Mouse (Mus musculus): ENCODE data around the gene Mtmr1. TPM values are rescaled to one million over a fixed set of nuclear protein-coding genes. Genes with fewer than 3 reads are reported as not detected.

Mtmr1 gene
- total RNA-seq, 1 experiment = 6.0 TPM

GRCm38 (mm10) chrX:71434448-71434847 is 69.9 kb downstream of the Mtmr1 start:
- no peak for TF ChIP-seq HCFC1 (IDR thresholded peaks at IDR 0.05; ENCODE audit: borderline replicate concordance, insufficient read depth, low read length)
- in situ Hi-C loops (cut with MboI; ENCODE audit: low sequenced_read_pairs in 2 of 2, unreplicated experiment in 2 of 2) = loop anchor here in 1 of 2 experiments (25.0 kb wide), 1 partner anchor 178 kb away; no protein-coding TSS in a partner anchor

GRCm38 (mm10) chrX:71434860-71435259 is 70.3 kb downstream of the Mtmr1 start:
- no peaks in the 10 kb centered on the region for H3K36me3 ChIP-seq (ENCODE audit: control insufficient read depth, insufficient read depth, low read length, poor library complexity, severe bottlenecking)
- H3K4me1 ChIP-seq (ENCODE audit: control insufficient read depth in 2 of 2, insufficient read depth in 2 of 2, low read length in 2 of 2, poor library complexity in 1 of 2) = no peaks in the 10 kb centered on the region
- H3K27ac ChIP-seq (ENCODE audit: insufficient read depth, low read depth, low read length, poor library complexity, severe bottlenecking) = no peak overlapping the region
- no peak overlapping the region for H3K9ac ChIP-seq (ENCODE audit: insufficient read depth, low read depth, low read length, poor library complexity, severe bottlenecking)
- no peak for DNase-seq (ENCODE audit: low read depth, low spot score)
- no peaks in the 10 kb centered on the region for H3K9me3 ChIP-seq (ENCODE audit: control insufficient read depth, insufficient read depth, low read depth, low read length)
- in situ Hi-C loops (cut with MboI; ENCODE audit: low sequenced_read_pairs in 2 of 2, unreplicated experiment in 2 of 2) = loop anchor here in 1 of 2 experiments (25.0 kb wide), 1 partner anchor 177 kb away; no protein-coding TSS in a partner anchor
- no peak for TF ChIP-seq HCFC1 (IDR thresholded peaks at IDR 0.05; ENCODE audit: borderline replicate concordance, insufficient read depth, low read length)
- TF ChIP-seq CHD2 (IDR thresholded peaks at IDR 0.05; ENCODE audit: low read depth, low read length) = no peak
- no peak for TF ChIP-seq MAFK (IDR thresholded peaks at IDR 0.05; ENCODE audit: insufficient read depth, low read depth, low read length)
- no peak for TF ChIP-seq ZNF384 (IDR thresholded peaks at IDR 0.05; ENCODE audit: low read depth, low read length)
- no peak for TF ChIP-seq ZC3H11A (IDR thresholded peaks at IDR 0.05; ENCODE audit: borderline replicate concordance, low read depth, low read length)
- H3K4me3 ChIP-seq (ENCODE audit: insufficient read depth in 1 of 2, low read depth in 1 of 2, low read length in 2 of 2, poor library complexity in 1 of 2, severe bottlenecking in 1 of 2) = no peak overlapping the region

More at GRCm38 (mm10) chrX:71434448-71434847, 69.9 kb downstream of the Mtmr1 start:
- no peaks in the 10 kb centered on the region for H3K4me1 ChIP-seq (ENCODE audit: control insufficient read depth in 2 of 2, insufficient read depth in 2 of 2, low read length in 2 of 2, poor library complexity in 1 of 2)
- no peaks in the 10 kb centered on the region for H3K9me3 ChIP-seq (ENCODE audit: control insufficient read depth, insufficient read depth, low read depth, low read length)
- H3K27ac ChIP-seq (ENCODE audit: insufficient read depth, low read depth, low read length, poor library complexity, severe bottlenecking) = no peak overlapping the region
- no peaks in the 10 kb centered on the region for H3K36me3 ChIP-seq (ENCODE audit: control insufficient read depth, insufficient read depth, low read length, poor library complexity, severe bottlenecking)
- no peak overlapping the region for H3K4me3 ChIP-seq (ENCODE audit: insufficient read depth in 1 of 2, low read depth in 1 of 2, low read length in 2 of 2, poor library complexity in 1 of 2, severe bottlenecking in 1 of 2)
- H3K9ac ChIP-seq (ENCODE audit: insufficient read depth, low read depth, low read length, poor library complexity, severe bottlenecking) = no peak overlapping the region
- DNase-seq (ENCODE audit: low read depth, low spot score) = no peak

GRCm38 (mm10) chrX:71435542-71435941 is 71.0 kb downstream of the Mtmr1 start:
- Histone ChIP-seq H3K27ac (ENCODE audit: insufficient read depth, low read depth, low read length, poor library complexity, severe bottlenecking) (no peak overlapping the region), H3K4me1 (ENCODE audit: control insufficient read depth in 2 of 2, insufficient read depth in 2 of 2, low read length in 2 of 2, poor library complexity in 1 of 2) (no peaks in the 10 kb centered on the region), H3K9ac (ENCODE audit: insufficient read depth, low read depth, low read length, poor library complexity, severe bottlenecking) (no peak overlapping the region), H3K9me3 (ENCODE audit: control insufficient read depth, insufficient read depth, low read depth, low read length) (no peaks in the 10 kb centered on the region), H3K36me3 (ENCODE audit: control insufficient read depth, insufficient read depth, low read length, poor library complexity, severe bottlenecking) (no peaks in the 10 kb centered on the region), H3K4me3 (ENCODE audit: insufficient read depth in 1 of 2, low read depth in 1 of 2, low read length in 2 of 2, poor library complexity in 1 of 2, severe bottlenecking in 1 of 2) (no peak overlapping the region)
- no peak for TF ChIP-seq HCFC1 (IDR thresholded peaks at IDR 0.05; ENCODE audit: borderline replicate concordance, insufficient read depth, low read length)
- no peak for TF ChIP-seq MAFK (IDR thresholded peaks at IDR 0.05; ENCODE audit: insufficient read depth, low read depth, low read length)
- TF ChIP-seq CHD2 (IDR thresholded peaks at IDR 0.05; ENCODE audit: low read depth, low read length) = no peak
- no peak for TF ChIP-seq ZC3H11A (IDR thresholded peaks at IDR 0.05; ENCODE audit: borderline replicate concordance, low read depth, low read length)
- TF ChIP-seq ZNF384 (IDR thresholded peaks at IDR 0.05; ENCODE audit: low read depth, low read length) = no peak
- in situ Hi-C loops (cut with MboI; ENCODE audit: low sequenced_read_pairs in 2 of 2, unreplicated experiment in 2 of 2) = loop anchor here in 1 of 2 experiments (25.0 kb wide), 1 partner anchor 177 kb away; no protein-coding TSS in a partner anchor
- no peak for DNase-seq (ENCODE audit: low read depth, low spot score)

- Histone ChIP-seq H3K4me3 (ENCODE audit: insufficient read depth in 1 of 2, low read depth in 1 of 2, low read length in 2 of 2, poor library complexity in 1 of 2, severe bottlenecking in 1 of 2) (no peak overlapping the region), H3K27ac (ENCODE audit: insufficient read depth, low read depth, low read length, poor library complexity, severe bottlenecking) (no peak overlapping the region), H3K9ac (ENCODE audit: insufficient read depth, low read depth, low read length, poor library complexity, severe bottlenecking) (no peak overlapping the region), H3K36me3 (ENCODE audit: control insufficient read depth, insufficient read depth, low read length, poor library complexity, severe bottlenecking) (no peaks in the 10 kb centered on the region), H3K9me3 (ENCODE audit: control insufficient read depth, insufficient read depth, low read depth, low read length) (no peaks in the 10 kb centered on the region), H3K4me1 (ENCODE audit: control insufficient read depth in 2 of 2, insufficient read depth in 2 of 2, low read length in 2 of 2, poor library complexity in 1 of 2) (no peaks in the 10 kb centered on the region)
- in situ Hi-C loops (cut with MboI; ENCODE audit: low sequenced_read_pairs in 2 of 2, unreplicated experiment in 2 of 2) = loop anchor here in 1 of 2 experiments (25.0 kb wide), 1 partner anchor 173 kb away; no protein-coding TSS in a partner anchor
- TF ChIP-seq HCFC1 (IDR thresholded peaks at IDR 0.05; ENCODE audit: borderline replicate concordance, insufficient read depth, low read length) (no peak), CHD2 (IDR thresholded peaks at IDR 0.05; ENCODE audit: low read depth, low read length) (no peak), MAFK (IDR thresholded peaks at IDR 0.05; ENCODE audit: insufficient read depth, low read depth, low read length) (no peak), ZC3H11A (IDR thresholded peaks at IDR 0.05; ENCODE audit: borderline replicate concordance, low read depth, low read length) (no peak), ZNF384 (IDR thresholded peaks at IDR 0.05; ENCODE audit: low read depth, low read length) (no peak)
- no peak for DNase-seq (ENCODE audit: low read depth, low spot score)
Observed at GRCm38 (mm10) chrX:71439473-71439872, 74.9 kb downstream of the Mtmr1 start.

- DNase-seq (ENCODE audit: low read depth, low spot score) = no peak
- TF ChIP-seq ZNF384 (IDR thresholded peaks at IDR 0.05; ENCODE audit: low read depth, low read length) (no peak), ZC3H11A (IDR thresholded peaks at IDR 0.05; ENCODE audit: borderline replicate concordance, low read depth, low read length) (no peak), MAFK (IDR thresholded peaks at IDR 0.05; ENCODE audit: insufficient read depth, low read depth, low read length) (no peak), HCFC1 (IDR thresholded peaks at IDR 0.05; ENCODE audit: borderline replicate concordance, insufficient read depth, low read length) (no peak), CHD2 (IDR thresholded peaks at IDR 0.05; ENCODE audit: low read depth, low read length) (no peak)
- H3K36me3 ChIP-seq (ENCODE audit: control insufficient read depth, insufficient read depth, low read length, poor library complexity, severe bottlenecking) = no peaks in the 10 kb centered on the region
- H3K4me3 ChIP-seq (ENCODE audit: insufficient read depth in 1 of 2, low read depth in 1 of 2, low read length in 2 of 2, poor library complexity in 1 of 2, severe bottlenecking in 1 of 2) = no peak overlapping the region
- no peak overlapping the region for H3K27ac ChIP-seq (ENCODE audit: insufficient read depth, low read depth, low read length, poor library complexity, severe bottlenecking)
- in situ Hi-C loops (cut with MboI; ENCODE audit: low sequenced_read_pairs in 2 of 2, unreplicated experiment in 2 of 2) = loop anchor here in 1 of 2 experiments (25.0 kb wide), 1 partner anchor 169 kb away; no protein-coding TSS in a partner anchor
- no peak overlapping the region for H3K9ac ChIP-seq (ENCODE audit: insufficient read depth, low read depth, low read length, poor library complexity, severe bottlenecking)
- H3K4me1 ChIP-seq (ENCODE audit: control insufficient read depth in 2 of 2, insufficient read depth in 2 of 2, low read length in 2 of 2, poor library complexity in 1 of 2) = no peaks in the 10 kb centered on the region
- no peaks in the 10 kb centered on the region for H3K9me3 ChIP-seq (ENCODE audit: control insufficient read depth, insufficient read depth, low read depth, low read length)
Observed at GRCm38 (mm10) chrX:71442916-71443315, 78.4 kb downstream of the Mtmr1 start.
